Comparison of ENCODE assay signal across 8 mouse cellular contexts in genomic region chr11:48815851-48816250, GRCm38 (mm10). TPM values are rescaled to one million over a fixed set of nuclear protein-coding genes. Genes with fewer than 3 reads are reported as not detected.
DNase-seq lines count a peak whose midpoint lies in the region; ATAC-seq and TF ChIP-seq lines count a peak whose summit lies in the region.

No protein-coding gene starts in this region.

- dilution Hi-C loops in CH12.LX (cut with MboI; ENCODE audit: extremely low pct_ligation_motif_present, extremely low pct_unique_long_range_greater_than_20kb, low sequenced_read_pairs): no loop called here

- 58% methylated on average over 16 of the region's 16 CpGs for WGBS in heart, adult 2 months
- WGBS in forebrain, embryonic 13.5 days: 82% methylated on average over 16 of the region's 16 CpGs
- 55% methylated on average over 16 of the region's 16 CpGs for WGBS in liver, embryonic 14.5 days (ENCODE audit: insufficient replicate concordance)

- no peaks in the 10 kb centered on the region for H3K27me3 ChIP-seq in heart, adult 2 months (ENCODE audit: control insufficient read depth, insufficient read depth, low read length)
- H3K27me3 ChIP-seq in CH12.LX (replicated peaks): no peaks in the 10 kb centered on the region
- H3K27me3 ChIP-seq in forebrain, embryonic 13.5 days: no peaks in the 10 kb centered on the region
- H3K27me3 ChIP-seq in liver, embryonic 14.5 days (ENCODE audit: control insufficient read depth, insufficient read depth, low read length): no peaks in the 10 kb centered on the region

- no peaks in the 10 kb centered on the region for H3K79me2 ChIP-seq in heart, adult 2 months (replicated peaks; ENCODE audit: control insufficient read depth, insufficient read depth, low read length)
- peaks cover 27% of the 10 kb centered on the region for H3K79me2 ChIP-seq in CH12.LX (replicated peaks; ENCODE audit: control insufficient read depth, extremely low read depth, insufficient read depth, poor library complexity, severe bottlenecking)

- TF ChIP-seq RAD21 in CH12.LX (IDR thresholded peaks at IDR 0.05; ENCODE audit: low read depth, low read length): no peak

- no peaks in the 10 kb centered on the region for H3K9me3 ChIP-seq in CH12.LX (replicated peaks; ENCODE audit: low read length)
- H3K9me3 ChIP-seq in forebrain, embryonic 13.5 days (replicated peaks): no peaks in the 10 kb centered on the region
- H3K9me3 ChIP-seq in liver, embryonic 14.5 days (ENCODE audit: control insufficient read depth, low read length): no peaks in the 10 kb centered on the region

- TF ChIP-seq EP300 in heart, adult 2 months (IDR thresholded peaks at IDR 0.05; ENCODE audit: insufficient read depth, low read depth, low read length): no peak
- no peak for TF ChIP-seq EP300 in CH12.LX (IDR thresholded peaks at IDR 0.05; ENCODE audit: low read length)
- TF ChIP-seq EP300 in liver, embryonic 14.5 days (IDR thresholded peaks at IDR 0.05; ENCODE audit: low read depth): no peak

- no peak for DNase-seq in heart, adult 2 months
- DNase-seq in heart, postnatal 4 days: no peak
- no peak for DNase-seq in CH12.LX (ENCODE audit: extremely low read depth)
- no peak for DNase-seq in liver, embryonic 14.5 days (ENCODE audit: low read depth in 3 of 3, low spot score in 3 of 3)
- DNase-seq in layer of hippocampus, adult 11-12 months (ENCODE audit: low spot score): no peak
- DNase-seq in frontal cortex, adult 2 months (ENCODE audit: extremely low spot score in 1 of 2, low spot score in 1 of 2): no peak

- H3K4me2 ChIP-seq in CH12.LX (ENCODE audit: insufficient read depth, low read depth, poor library complexity, severe bottlenecking): peak overlapping the region; percentile 88
- H3K4me2 ChIP-seq in forebrain, embryonic 13.5 days: peak overlapping the region; percentile 87
- peak overlapping the region; percentile 97 for H3K4me2 ChIP-seq in liver, embryonic 14.5 days (ENCODE audit: low read depth)

- no peak overlapping the region; the same call in 1 of the 2 replicates for H3K4me3 ChIP-seq in heart, adult 2 months
- peak overlapping the region; percentile 72 to 85 (median 80) for H3K4me3 ChIP-seq in CH12.LX (replicated peaks in 1 of 3; ENCODE audit: low read depth in 2 of 3, low read length in 2 of 3, poor library complexity in 1 of 3)
- peak overlapping the region; percentile 73 for H3K4me3 ChIP-seq in forebrain, embryonic 13.5 days
- peak overlapping the region; percentile 73 to 84 for H3K4me3 ChIP-seq in liver, embryonic 14.5 days (ENCODE audit: insufficient read depth in 1 of 2, low read depth in 2 of 2, low read length in 2 of 2)

- intact Hi-C loops in heart, adult 2 months (cut with DNase I): loop anchor here (1.0 to 5.0 kb wide), 3 partner anchors 16 to 436 kb away; partner anchors contain the start of genes Rack1 and Zfp62

- peak overlapping the region; percentile 100; the same call in 1 of the 2 replicates for H3K27ac ChIP-seq in heart, adult 2 months
- H3K27ac ChIP-seq in CH12.LX (ENCODE audit: insufficient read depth, low read depth): peak overlapping the region; percentile 23
- no peak overlapping the region; the same call in 1 of the 2 replicates for H3K27ac ChIP-seq in forebrain, embryonic 13.5 days
- H3K27ac ChIP-seq in liver, embryonic 14.5 days: no peak overlapping the region

- H3K9ac ChIP-seq in heart, adult 2 months (ENCODE audit: low read depth, low read length): peak overlapping the region; percentile 79
- H3K9ac ChIP-seq in CH12.LX (ENCODE audit: insufficient read depth, low read depth): peak overlapping the region; percentile 92
- H3K9ac ChIP-seq in forebrain, embryonic 13.5 days: peak overlapping the region; percentile 81
- peak overlapping the region; percentile 82; the same call in 1 of the 2 replicates for H3K9ac ChIP-seq in liver, embryonic 14.5 days (replicated peaks)

- H3K36me3 ChIP-seq in heart, adult 2 months (ENCODE audit: control insufficient read depth, insufficient read depth, low read length): peaks cover 4% of the 10 kb centered on the region; the same call in 1 of the 2 replicates
- H3K36me3 ChIP-seq in CH12.LX (replicated peaks in 1 of 2; ENCODE audit: control insufficient read depth in 1 of 2, insufficient read depth in 1 of 2, low read length in 1 of 2): peaks cover 29 to 48% of the 10 kb centered on the region in 2 experiments
- peaks cover 39% of the 10 kb centered on the region for H3K36me3 ChIP-seq in forebrain, embryonic 13.5 days (ENCODE audit: poor library complexity, severe bottlenecking)
- peaks cover 13% of the 10 kb centered on the region for H3K36me3 ChIP-seq in liver, embryonic 14.5 days (replicated peaks; ENCODE audit: control insufficient read depth, insufficient read depth, low read depth)

- no peak for TF ChIP-seq POLR2A in heart, adult 2 months (IDR thresholded peaks at IDR 0.05; ENCODE audit: insufficient read depth, low read depth, low read length)
- TF ChIP-seq POLR2A in CH12.LX (IDR thresholded peaks at IDR 0.05; ENCODE audit: low read depth, low read length): no peak

- no peak for ATAC-seq in forebrain, embryonic 13.5 days
- no peak for ATAC-seq in liver, embryonic 14.5 days (ENCODE audit: insufficient read depth)
- no peak for ATAC-seq in activated CD4-positive, CD25-positive, alpha-beta regulatory T cell, adult 4 months

- TF ChIP-seq CTCF in heart, adult 2 months (IDR thresholded peaks at IDR 0.05): no peak
- TF ChIP-seq CTCF in CH12.LX (conservative IDR thresholded peaks at IDR 0.05 in 1 of 2, IDR thresholded peaks at IDR 0.05 in 1 of 2; ENCODE audit: low read depth in 2 of 2, low read length in 2 of 2): no peak
- no peak for TF ChIP-seq CTCF in liver, embryonic 14.5 days (IDR thresholded peaks at IDR 0.05; ENCODE audit: low read depth)

- peaks cover 5% of the 10 kb centered on the region for H3K4me1 ChIP-seq in heart, adult 2 months (ENCODE audit: control insufficient read depth, insufficient read depth, low read length)
- peaks cover 6 to 60% of the 10 kb centered on the region in 2 experiments for H3K4me1 ChIP-seq in CH12.LX (ENCODE audit: control insufficient read depth in 1 of 2, insufficient read depth in 2 of 2)
- H3K4me1 ChIP-seq in forebrain, embryonic 13.5 days: peaks cover 28% of the 10 kb centered on the region
- H3K4me1 ChIP-seq in liver, embryonic 14.5 days (replicated peaks; ENCODE audit: control insufficient read depth in 2 of 2, insufficient read depth in 2 of 2, low read length in 1 of 2): peaks cover 7 to 13% of the 10 kb centered on the region in 2 experiments

- in situ Hi-C loops in CH12.LX (cut with MboI; ENCODE audit: low pct_ligation_motif_present, low pct_unique_long_range_greater_than_20kb, low sequenced_read_pairs): loop anchor here (5.0 kb wide), 1 partner anchor 36 kb away; no protein-coding TSS in a partner anchor

RNA-seq across cellular contexts. Expression of gene Trim41, which starts 1.3 kb away (rescaled TPM):
- 10 to 100 TPM; 19.8 to 19.9 TPM for total RNA-seq in heart, adult 2 months (2021)
- polyA plus RNA-seq in heart, adult 2 months (2012; rRNA removed): 19.1 and 19.3 TPM in 2 replicates
- total RNA-seq in heart, postnatal 4 days (2021): 10 to 100 TPM; 36.0 to 40.1 TPM
- total RNA-seq in CH12.LX (2012; rRNA removed): 30.2 and 36.0 TPM in 2 replicates
- total RNA-seq in CH12.LX (2014; rRNA removed): 18.8 and 20.9 TPM in 2 replicates
- 51.6 and 63.7 TPM in 2 replicates for polyA plus RNA-seq in CH12.LX (2012; ENCODE audit: insufficient read length, low read depth)
- 6.0 and 7.4 TPM in 2 replicates for polyA plus RNA-seq in forebrain, embryonic 13.5 days (2015; fragmentation: Nextera tagmentation; extraction: Ambion mirVana)
- 8.2 and 9.2 TPM in 2 replicates for polyA plus RNA-seq in liver, embryonic 14.5 days (2012; rRNA removed)
- 1.0 and 1.3 TPM in 2 replicates for polyA plus RNA-seq in liver, embryonic 14.5 days (2014; fragmentation: Nextera tagmentation; extraction: Ambion mirVana)
- 1 to 10 TPM; 3.8 to 4.4 TPM for polyA plus RNA-seq in activated CD4-positive, CD25-positive, alpha-beta regulatory T cell, adult 4 months (2017; shearing (Covaris generic))
- polyA plus RNA-seq in frontal cortex, adult 2 months (2012; rRNA removed): 41.4 and 47.6 TPM in 2 replicates

RNA-seq across cellular contexts. Expression of gene Trim7, which starts 10.1 kb away (rescaled TPM):
- 10 to 100 TPM; 18.2 to 18.4 TPM for total RNA-seq in heart, adult 2 months (2021)
- polyA plus RNA-seq in heart, adult 2 months (2012; rRNA removed): 27.9 and 32.6 TPM in 2 replicates
- 1 to 10 TPM; 5.3 to 5.5 TPM for total RNA-seq in heart, postnatal 4 days (2021)
- total RNA-seq in CH12.LX (2012; rRNA removed) (20.8 and 34.6 TPM in 2 replicates), CH12.LX (2014; rRNA removed) (9.2 and 9.5 TPM in 2 replicates)
- 11.6 and 15.1 TPM in 2 replicates for polyA plus RNA-seq in CH12.LX (2012; ENCODE audit: insufficient read length, low read depth)
- polyA plus RNA-seq in forebrain, embryonic 13.5 days (2015; fragmentation: Nextera tagmentation; extraction: Ambion mirVana): 0.71 and 0.80 TPM in 2 replicates
- 0.09 and 0.23 TPM in 2 replicates for polyA plus RNA-seq in liver, embryonic 14.5 days (2012; rRNA removed)
- 0.04 and 0.13 TPM in 2 replicates for polyA plus RNA-seq in liver, embryonic 14.5 days (2014; fragmentation: Nextera tagmentation; extraction: Ambion mirVana)
- polyA plus RNA-seq in activated CD4-positive, CD25-positive, alpha-beta regulatory T cell, adult 4 months (2017; shearing (Covaris generic)): 1 to 10 TPM in 1 of 2 experiments, under 1 TPM in 1; 0.52 to 1.1 TPM
- polyA plus RNA-seq in frontal cortex, adult 2 months (2012; rRNA removed): 3.7 and 4.6 TPM in 2 replicates

RNA-seq across cellular contexts. Expression of gene Gm12184, which starts 10.6 kb away (rescaled TPM):
- total RNA-seq in heart, adult 2 months (2021): 1 to 10 TPM; 3.8 to 3.9 TPM
- 18.8 and 28.2 TPM in 2 replicates for polyA plus RNA-seq in heart, adult 2 months (2012; rRNA removed)
- total RNA-seq in heart, postnatal 4 days (2021): 1 to 10 TPM; 4.8 to 5.1 TPM
- total RNA-seq in CH12.LX (2012; rRNA removed): 6.8 and 7.1 TPM in 2 replicates
- total RNA-seq in CH12.LX (2014; rRNA removed): 51.6 and 61.0 TPM in 2 replicates
- 5.6 and 17.1 TPM in 2 replicates for polyA plus RNA-seq in CH12.LX (2012; ENCODE audit: insufficient read length, low read depth)
- 4.2 and 5.2 TPM in 2 replicates for polyA plus RNA-seq in forebrain, embryonic 13.5 days (2015; fragmentation: Nextera tagmentation; extraction: Ambion mirVana)
- 9.6 and 12.4 TPM in 2 replicates for polyA plus RNA-seq in liver, embryonic 14.5 days (2012; rRNA removed)
- 1.6 and 2.8 TPM in 2 replicates for polyA plus RNA-seq in liver, embryonic 14.5 days (2014; fragmentation: Nextera tagmentation; extraction: Ambion mirVana)
- 1 to 10 TPM; 3.0 to 3.1 TPM for polyA plus RNA-seq in activated CD4-positive, CD25-positive, alpha-beta regulatory T cell, adult 4 months (2017; shearing (Covaris generic))
- polyA plus RNA-seq in frontal cortex, adult 2 months (2012; rRNA removed): 24.1 and 28.7 TPM in 2 replicates

RNA-seq across cellular contexts. Expression of gene Rack1, which starts 15.7 kb away (rescaled TPM):
- 100 to 1,000 TPM; 337 to 437 TPM for total RNA-seq in heart, adult 2 months (2021)
- 867 and 1,301 TPM in 2 replicates for polyA plus RNA-seq in heart, adult 2 months (2012; rRNA removed)
- 100 to 1,000 TPM; 642 to 663 TPM for total RNA-seq in heart, postnatal 4 days (2021)
- 5,582 and 6,330 TPM in 2 replicates for total RNA-seq in CH12.LX (2012; rRNA removed)
- 4,885 and 5,265 TPM in 2 replicates for total RNA-seq in CH12.LX (2014; rRNA removed)
- 3,744 and 4,313 TPM in 2 replicates for polyA plus RNA-seq in CH12.LX (2012; ENCODE audit: insufficient read length, low read depth)
- 585 and 587 TPM in 2 replicates for polyA plus RNA-seq in forebrain, embryonic 13.5 days (2015; fragmentation: Nextera tagmentation; extraction: Ambion mirVana)
- polyA plus RNA-seq in liver, embryonic 14.5 days (2012; rRNA removed): 1,100 and 1,184 TPM in 2 replicates
- 669 and 674 TPM in 2 replicates for polyA plus RNA-seq in liver, embryonic 14.5 days (2014; fragmentation: Nextera tagmentation; extraction: Ambion mirVana)
- 1,000 to 10,000 TPM; 1,417 to 1,752 TPM for polyA plus RNA-seq in activated CD4-positive, CD25-positive, alpha-beta regulatory T cell, adult 4 months (2017; shearing (Covaris generic))
- 453 and 472 TPM in 2 replicates for polyA plus RNA-seq in frontal cortex, adult 2 months (2012; rRNA removed)

RNA-seq across cellular contexts. Expression of gene Irgm1, which starts 55.6 kb away (rescaled TPM):
- total RNA-seq in heart, adult 2 months (2021): 10 to 100 TPM in 1 of 2 experiments, 1 to 10 TPM in 1; 9.9 to 13.5 TPM
- polyA plus RNA-seq in heart, adult 2 months (2012; rRNA removed): 10.0 and 17.2 TPM in 2 replicates
- total RNA-seq in heart, postnatal 4 days (2021): 1 to 10 TPM; 6.2 to 7.6 TPM
- 25.7 and 35.0 TPM in 2 replicates for total RNA-seq in CH12.LX (2012; rRNA removed)
- 58.1 and 63.8 TPM in 2 replicates for total RNA-seq in CH12.LX (2014; rRNA removed)
- 49.0 and 52.2 TPM in 2 replicates for polyA plus RNA-seq in CH12.LX (2012; ENCODE audit: insufficient read length, low read depth)
- 1.6 and 1.9 TPM in 2 replicates for polyA plus RNA-seq in forebrain, embryonic 13.5 days (2015; fragmentation: Nextera tagmentation; extraction: Ambion mirVana)
- 7.6 and 10.4 TPM in 2 replicates for polyA plus RNA-seq in liver, embryonic 14.5 days (2012; rRNA removed)
- polyA plus RNA-seq in liver, embryonic 14.5 days (2014; fragmentation: Nextera tagmentation; extraction: Ambion mirVana): 15.1 and 16.6 TPM in 2 replicates
- polyA plus RNA-seq in activated CD4-positive, CD25-positive, alpha-beta regulatory T cell, adult 4 months (2017; shearing (Covaris generic)): 100 to 1,000 TPM; 204 to 218 TPM
- 12.1 and 12.7 TPM in 2 replicates for polyA plus RNA-seq in frontal cortex, adult 2 months (2012; rRNA removed)

Comparison
In these comparisons a context has a peak if more than half of its experiments do, and no peak if none do; other contexts are left out.
1. H3K27ac ChIP-seq: peak in heart, adult 2 months (single experiment) and CH12.LX (single experiment); none in forebrain, embryonic 13.5 days (single experiment) and liver, embryonic 14.5 days (single experiment).
2. Peak in every context shown above with its lines, with median percentiles within 50 percentile points of each other: H3K9ac ChIP-seq and H3K4me2 ChIP-seq.